Mouse (Mus musculus) hindbrain, embryonic 14.5 days (tissue): ENCODE measurements around the gene Gzmm. TPM values are rescaled to one million over a fixed set of nuclear protein-coding genes. Genes with fewer than 3 reads are reported as not detected.

Experiments
- ATAC-seq: fragments of 200-750 bp; cut with Nextera tagmentation; 2 replicates; pipeline ENCODE4 v1.8.0; 2017; ENCODE audit warnings: moderate number of reproducible peaks, mild to moderate bottlenecking, moderate TSS enrichment, moderate library complexity; ENCODE audit not compliant: low FRiP score
- DNase-seq: peaks from one replicate; pipeline ENCODE4 v3.0.0-alpha.2; 2015; ENCODE audit warnings: low spot score
- H3K27ac ChIP-seq: fragments of 300-500 bp; sonication (generic); 2 replicates; pipeline ENCODE4 v1.5.1; 2014; ENCODE audit warnings: mild to moderate bottlenecking, moderate library complexity
- H3K27me3 ChIP-seq: fragments of 300-500 bp; sonication (generic); 2 replicates; pipeline ENCODE4 v1.6.1; 2014; ENCODE audit warnings: mild to moderate bottlenecking, low read length, mixed read lengths; ENCODE audit not compliant: control insufficient read depth, insufficient read depth
- H3K36me3 ChIP-seq: fragments of 300-500 bp; sonication (generic); replicated peaks from 2 replicates; pipeline ENCODE4 v1.6.1; 2014; ENCODE audit not compliant: control insufficient read depth, insufficient read depth
- H3K4me1 ChIP-seq: fragments of 300-500 bp; sonication (generic); replicated peaks from 2 replicates; pipeline ENCODE4 v1.6.1; 2014; ENCODE audit warnings: antibody characterized with exemption, low read length, mixed read lengths; ENCODE audit not compliant: control insufficient read depth, insufficient read depth
- H3K4me2 ChIP-seq: fragments of 300-500 bp; sonication (generic); replicated peaks from 2 replicates; pipeline ENCODE4 v1.6.1; 2014; ENCODE audit warnings: mild to moderate bottlenecking, moderate library complexity
- H3K4me3 ChIP-seq: fragments of 300-500 bp; sonication (generic); replicated peaks from 2 replicates; pipeline ENCODE4 v1.5.1; 2014; ENCODE audit warnings: mild to moderate bottlenecking, low read length
- H3K9ac ChIP-seq: fragments of 300-500 bp; sonication (generic); 2 replicates; pipeline ENCODE4 v1.6.1; 2014
- H3K9me3 ChIP-seq: fragments of 300-500 bp; sonication (generic); 2 replicates; pipeline ENCODE4 v1.6.1; 2016; ENCODE audit warnings: low read length; ENCODE audit not compliant: control insufficient read depth
- WGBS: fragments of 180-500 bp; shearing (Covaris S2); extraction: QIAGEN DNeasy Blood & Tissue Kit; methylation state at CpG from one replicate; pipeline ENCODE4 v1.1.7; 2014; 5-methylcytosine and 5-hydroxymethylcytosine counted together
- polyA plus RNA-seq: library from polyadenylated mRNA; unstranded; fragments of >200 nt; fragmentation: Nextera tagmentation; extraction: Ambion mirVana; gene quantifications from 2 replicates; pipeline ENCODE4 v1.2.1, GENCODE M21; 2014

Gene Gzmm
- polyA plus RNA-seq, 1 experiment from 2014 or later = 1.8 TPM

GRCm38 (mm10) chr10:79704065-79704969 lies 15.5 kb downstream of the Gzmm start, which contains the start of gene Bsg:
Gene Bsg (plus strand): TSS chr10:79704491.
- Histone ChIP-seq H3K36me3 (peaks cover 8% of the 10 kb centered on the region; the same call in 1 of the 2 replicates), H3K27ac (peak within 1 kb of the TSS; percentile 82), H3K9ac (peak within 1 kb of the TSS; percentile 93), H3K4me3 (peak within 1 kb of the TSS; percentile 82), H3K4me2 (peak within 1 kb of the TSS; percentile 91), H3K9me3 (no peaks in the 10 kb centered on the region), H3K27me3 (no peaks in the 10 kb centered on the region), H3K4me1 (peaks cover 29% of the 10 kb centered on the region)
- ATAC-seq (peak; percentile 96), DNase-seq (peak; percentile 99)
- under 1% methylated on average over 30 of the region's 65 CpGs for WGBS

DNA sequence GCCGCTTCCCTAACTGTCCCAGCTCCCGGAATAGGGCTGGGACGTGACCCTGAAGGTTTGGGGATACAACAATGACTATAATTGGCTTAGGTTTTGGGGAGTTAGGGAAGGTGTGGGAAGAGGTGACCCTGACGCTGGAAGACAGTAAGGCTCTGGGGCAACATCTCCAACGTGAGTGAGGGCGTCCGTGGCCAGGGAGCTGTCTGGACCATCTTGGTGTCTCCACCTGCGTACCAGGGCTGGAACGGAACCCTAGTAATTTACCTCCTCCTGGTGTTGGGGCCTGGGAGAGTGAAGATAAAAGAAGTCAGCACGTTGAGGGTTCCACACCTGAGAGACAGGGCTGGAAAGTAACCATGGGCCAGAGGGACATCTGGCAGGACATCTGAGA lies 16.1 kb downstream of the Gzmm start:
- WGBS = 7% methylated on average over 10 of the region's 10 CpGs
- H3K27me3 ChIP-seq = no peaks in the 10 kb centered on the region
- peaks cover 14% of the 10 kb centered on the region for H3K36me3 ChIP-seq
- ATAC-seq = no peak
- peak overlapping the region; percentile 91 for H3K4me2 ChIP-seq
- H3K9ac ChIP-seq = peak overlapping the region; percentile 93
- H3K9me3 ChIP-seq = no peaks in the 10 kb centered on the region
- DNase-seq = no peak
- H3K27ac ChIP-seq = no peak overlapping the region
- peak overlapping the region; percentile 82 for H3K4me3 ChIP-seq
- peaks cover 29% of the 10 kb centered on the region for H3K4me1 ChIP-seq

DNA sequence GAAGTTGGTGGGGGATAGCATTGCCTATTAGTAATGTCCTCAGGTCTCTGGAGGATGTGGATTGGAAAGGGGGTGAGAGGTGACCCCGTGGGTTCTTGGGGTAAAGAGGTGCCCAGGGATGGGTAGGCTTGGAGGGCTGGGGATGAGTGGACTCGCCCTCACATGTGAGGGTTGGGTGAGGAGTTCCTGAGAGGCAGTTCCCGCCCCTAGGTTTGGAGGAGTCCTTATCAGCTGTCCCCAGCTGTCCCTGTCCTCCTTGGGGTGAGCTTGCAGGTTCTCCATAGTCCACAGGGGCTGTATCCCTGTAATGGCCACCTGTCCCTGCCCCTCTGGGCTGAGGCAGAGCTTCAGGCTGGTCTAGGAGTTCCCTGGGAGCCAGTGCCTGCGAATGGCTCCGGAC lies 17.1 kb downstream of the Gzmm start:
- WGBS = 80% methylated on average over 5 of the region's 5 CpGs
- Histone ChIP-seq H3K9ac (peak overlapping the region; percentile 31; the same call in 1 of the 2 replicates), H3K27ac (no peak overlapping the region), H3K9me3 (no peaks in the 10 kb centered on the region), H3K4me3 (peak overlapping the region; percentile 82), H3K4me2 (peak overlapping the region; percentile 91), H3K27me3 (no peaks in the 10 kb centered on the region), H3K4me1 (peaks cover 29% of the 10 kb centered on the region), H3K36me3 (peaks cover 24% of the 10 kb centered on the region)
- DNase-seq (no peak), ATAC-seq (no peak)

GRCm38 (mm10) chr10:79706406-79707094 lies 17.7 kb downstream of the Gzmm start:
- no peak overlapping the region for H3K27ac ChIP-seq
- H3K4me3 ChIP-seq = peak overlapping the region; percentile 82; the same call in 1 of the 2 replicates
- H3K9ac ChIP-seq = 0 out of 2 replicates have a peak overlapping the region, but pooled peaks have one; percentile 31
- no peaks in the 10 kb centered on the region for H3K9me3 ChIP-seq
- peak overlapping the region; percentile 91 for H3K4me2 ChIP-seq
- WGBS = 93% methylated on average over 5 of the region's 5 CpGs
- H3K27me3 ChIP-seq = no peaks in the 10 kb centered on the region
- DNase-seq (no peak), ATAC-seq (no peak)
- H3K36me3 ChIP-seq = peaks cover 30% of the 10 kb centered on the region
- H3K4me1 ChIP-seq = peaks cover 29% of the 10 kb centered on the region

GRCm38 (mm10) chr10:79707162-79707561 lies 18.3 kb downstream of the Gzmm start:
- no peaks in the 10 kb centered on the region for H3K27me3 ChIP-seq
- no peak overlapping the region for H3K27ac ChIP-seq
- 79% methylated on average over 1 of the region's 1 CpGs for WGBS
- no peak overlapping the region for H3K4me3 ChIP-seq
- DNase-seq (no peak), ATAC-seq (no peak)
- peaks cover 29% of the 10 kb centered on the region for H3K4me1 ChIP-seq
- H3K9ac ChIP-seq = peak overlapping the region; percentile 31; the same call in 1 of the 2 replicates
- H3K4me2 ChIP-seq = peak overlapping the region; percentile 91
- H3K36me3 ChIP-seq = peaks cover 36% of the 10 kb centered on the region
- H3K9me3 ChIP-seq = no peaks in the 10 kb centered on the region

- Histone ChIP-seq H3K9ac (no peak overlapping the region), H3K27ac (no peak overlapping the region), H3K27me3 (no peaks in the 10 kb centered on the region), H3K4me3 (no peak overlapping the region), H3K4me1 (peaks cover 29% of the 10 kb centered on the region), H3K36me3 (peaks cover 39% of the 10 kb centered on the region), H3K9me3 (no peaks in the 10 kb centered on the region), H3K4me2 (0 out of 2 replicates have a peak overlapping the region, but pooled peaks have one; percentile 91)
- DNase-seq = no peak
- WGBS = 65% methylated on average over 4 of the region's 4 CpGs
- no peak for ATAC-seq
Measured at GRCm38 (mm10) chr10:79707759-79708158, 18.9 kb downstream of the Gzmm start.

DNA sequence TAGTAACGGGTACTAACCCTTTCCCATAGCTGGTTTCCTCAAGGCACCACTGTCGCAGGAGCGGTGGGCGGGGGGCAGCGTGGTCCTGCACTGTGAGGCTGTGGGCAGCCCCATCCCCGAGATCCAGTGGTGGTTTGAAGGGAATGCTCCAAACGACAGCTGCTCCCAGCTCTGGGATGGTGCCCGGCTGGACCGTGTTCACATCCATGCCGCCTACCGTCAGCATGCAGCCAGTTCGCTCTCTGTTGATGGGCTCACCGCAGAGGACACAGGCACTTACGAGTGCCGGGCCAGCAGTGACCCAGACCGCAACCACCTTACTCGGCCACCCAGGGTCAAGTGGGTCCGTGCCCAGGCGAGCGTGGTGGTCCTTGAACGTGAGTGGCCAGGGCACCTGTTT lies 19.8 kb downstream of the Gzmm start:
- WGBS = 90% methylated on average over 21 of the region's 21 CpGs
- no peaks in the 10 kb centered on the region for H3K27me3 ChIP-seq
- no peak overlapping the region for H3K9ac ChIP-seq
- H3K36me3 ChIP-seq = peaks cover 41% of the 10 kb centered on the region
- no peak overlapping the region for H3K4me2 ChIP-seq
- ATAC-seq (no peak), DNase-seq (no peak)
- no peak overlapping the region for H3K27ac ChIP-seq
- H3K4me3 ChIP-seq = no peak overlapping the region
- no peaks in the 10 kb centered on the region for H3K9me3 ChIP-seq
- peaks cover 29% of the 10 kb centered on the region for H3K4me1 ChIP-seq

- peaks cover 29% of the 10 kb centered on the region for H3K4me1 ChIP-seq
- ATAC-seq (no peak), DNase-seq (no peak)
- H3K9ac ChIP-seq = no peak overlapping the region
- H3K27me3 ChIP-seq = no peaks in the 10 kb centered on the region; the same call in 1 of the 2 replicates
- WGBS = 84% methylated on average over 7 of the region's 7 CpGs
- peaks cover 41% of the 10 kb centered on the region for H3K36me3 ChIP-seq
- no peak overlapping the region for H3K4me3 ChIP-seq
- H3K9me3 ChIP-seq = no peaks in the 10 kb centered on the region
- H3K27ac ChIP-seq = no peak overlapping the region
- no peak overlapping the region for H3K4me2 ChIP-seq
Measured at GRCm38 (mm10) chr10:79709307-79709706, 20.5 kb downstream of the Gzmm start.

- ATAC-seq = 0 out of 2 replicates have a peak, but pooled peaks have one; percentile 5
- 96% methylated on average over 1 of the region's 1 CpGs for WGBS
- no peak overlapping the region for H3K9ac ChIP-seq
- H3K27ac ChIP-seq = no peak overlapping the region
- H3K4me3 ChIP-seq = no peak overlapping the region
- no peaks in the 10 kb centered on the region for H3K9me3 ChIP-seq
- H3K4me1 ChIP-seq = peaks cover 13% of the 10 kb centered on the region
- peaks cover 41% of the 10 kb centered on the region for H3K36me3 ChIP-seq
- H3K27me3 ChIP-seq = peaks cover 23% of the 10 kb centered on the region
- H3K4me2 ChIP-seq = no peak overlapping the region
- DNase-seq = no peak
Measured at GRCm38 (mm10) chr10:79712029-79712428, 23.2 kb downstream of the Gzmm start.
